Mouse (Mus musculus): Measurements from ENCODE around the gene Hsd3b5. TPM values are rescaled to one million over a fixed set of nuclear protein-coding genes. Genes with fewer than 3 reads are reported as not detected.

The Hsd3b5 gene
- not detected in 2 replicates for polyA plus RNA-seq (2012; rRNA removed)

GRCm38 (mm10) chr3:98630152-98630551 is at the start of gene Hsd3b5:
Gene Hsd3b5, minus strand, starts transcription at chr3:98630252.

GRCm38 (mm10) chr3:98588707-98589106 is 41.3 kb downstream of the Hsd3b5 start, which contains the start of gene Gm10681:
Gene Gm10681, minus strand, starts transcription at chr3:98588807.

Other genes starting within 250 kb of the Hsd3b5 start
- 11.6 and 13.4 TPM in 2 replicates for gene Zfp697, start 247.8 kb downstream of the Hsd3b5 start, polyA plus RNA-seq (2012; rRNA removed)
- gene Gm4450, start 173.1 kb downstream of the Hsd3b5 start, polyA plus RNA-seq (2012; rRNA removed), result not detected in 2 replicates
- gene Hsd3b4, start 119.7 kb downstream of the Hsd3b5 start, polyA plus RNA-seq (2012; rRNA removed), result 0.04 TPM in 1 of 2 replicates, not detected in the other
- 0.04 TPM in 1 of 2 replicates, not detected in the other for gene Gm10681, start 41.4 kb downstream of the Hsd3b5 start, polyA plus RNA-seq (2012; rRNA removed)
- gene Hsd3b2, start 94.3 kb upstream of the Hsd3b5 start, polyA plus RNA-seq (2012; rRNA removed), result not detected in 2 replicates
- gene Hsd3b3, start 132.9 kb upstream of the Hsd3b5 start, polyA plus RNA-seq (2012; rRNA removed), result 0.13 TPM in 1 of 2 replicates, not detected in the other
- 8.5 and 27.4 TPM in 2 replicates for gene Hsd3b6, start 184.2 kb upstream of the Hsd3b5 start, polyA plus RNA-seq (2012; rRNA removed)
- gene Hsd3b1, start 229.5 kb upstream of the Hsd3b5 start, polyA plus RNA-seq (2012; rRNA removed), result 0.87 and 1.0 TPM in 2 replicates